Comparison of ENCODE assay signal across 8 mouse cellular contexts in genomic region chr4:147176279-147176880, GRCm38 (mm10). TPM values are rescaled to one million over a fixed set of nuclear protein-coding genes. Genes with fewer than 3 reads are reported as not detected.
A peak's percentile ranks its signal among the peaks of the same experiment; 100 is the strongest.
DNase-seq lines count a peak whose midpoint lies in the region; ATAC-seq and TF ChIP-seq lines count a peak whose summit lies in the region.
"Not testable (repeated sequence)": the region's sequence is repeated elsewhere in the genome, so short reads cannot be mapped to it uniquely, and the experiment has no call there.

No protein-coding gene starts in this region.

- peak; percentile 1 for DNase-seq in adrenal gland, postnatal 10 days
- DNase-seq in hindbrain, embryonic 11.5 days (ENCODE audit: low spot score), result not testable (repeated sequence)

- not testable (repeated sequence) for H3K9ac ChIP-seq in forebrain, embryonic 13.5 days; hindbrain, embryonic 11.5 days (ENCODE audit: low read depth, low read length); intestine, postnatal 0 days (ENCODE audit: low read depth, low read length); limb, embryonic 13.5 days; liver, embryonic 15.5 days; midbrain, embryonic 13.5 days (replicated peaks); stomach, embryonic 15.5 days

- not testable (repeated sequence) for H3K36me3 ChIP-seq in forebrain, embryonic 13.5 days (ENCODE audit: poor library complexity, severe bottlenecking); hindbrain, embryonic 11.5 days (ENCODE audit: control insufficient read depth, insufficient read depth, low read length); intestine, postnatal 0 days (ENCODE audit: control insufficient read depth, insufficient read depth); limb, embryonic 13.5 days; liver, embryonic 15.5 days (replicated peaks); midbrain, embryonic 13.5 days; stomach, embryonic 15.5 days

- not testable (repeated sequence) for TF ChIP-seq CTCF in intestine, postnatal 0 days (IDR thresholded peaks at IDR 0.05; ENCODE audit: low read depth)

- H3K4me1 ChIP-seq in forebrain, embryonic 13.5 days; hindbrain, embryonic 11.5 days (replicated peaks; ENCODE audit: control insufficient read depth, insufficient read depth, low read length); intestine, postnatal 0 days (replicated peaks; ENCODE audit: control insufficient read depth, insufficient read depth, low read length); limb, embryonic 13.5 days; liver, embryonic 15.5 days (replicated peaks); midbrain, embryonic 13.5 days (replicated peaks); stomach, embryonic 15.5 days: not testable (repeated sequence)

- 87% methylated on average over 11 of the region's 12 CpGs for WGBS in forebrain, embryonic 13.5 days
- WGBS in hindbrain, embryonic 11.5 days, result 87% methylated on average over 7 of the region's 12 CpGs
- 92% methylated on average over 7 of the region's 12 CpGs for WGBS in intestine, postnatal 0 days
- WGBS in limb, embryonic 13.5 days, result 91% methylated on average over 11 of the region's 12 CpGs
- 73% methylated on average over 10 of the region's 12 CpGs for WGBS in liver, embryonic 15.5 days (ENCODE audit: insufficient replicate concordance)
- 89% methylated on average over 11 of the region's 12 CpGs for WGBS in midbrain, embryonic 13.5 days
- 89% methylated on average over 11 of the region's 12 CpGs for WGBS in stomach, embryonic 15.5 days

- H3K27ac ChIP-seq in forebrain, embryonic 13.5 days; hindbrain, embryonic 11.5 days (ENCODE audit: low read depth, low read length); intestine, postnatal 0 days (ENCODE audit: low read depth, low read length); limb, embryonic 13.5 days; liver, embryonic 15.5 days (replicated peaks); midbrain, embryonic 13.5 days; stomach, embryonic 15.5 days: not testable (repeated sequence)

- 0 out of 2 replicates have a peak, but pooled peaks have one; percentile 36 for ATAC-seq in forebrain, embryonic 13.5 days
- peak; percentile 62 for ATAC-seq in hindbrain, embryonic 11.5 days (ENCODE audit: low FRiP score)
- peak; percentile 48; the same call in 1 of the 2 replicates for ATAC-seq in intestine, postnatal 0 days
- peak; percentile 52 for ATAC-seq in limb, embryonic 13.5 days (ENCODE audit: low FRiP score, low read depth)
- peak; percentile 37; the same call in 1 of the 2 replicates for ATAC-seq in liver, embryonic 15.5 days (ENCODE audit: insufficient read depth)
- ATAC-seq in midbrain, embryonic 13.5 days, result peak; percentile 83
- peak; percentile 43; the same call in 1 of the 2 replicates for ATAC-seq in stomach, embryonic 15.5 days (ENCODE audit: insufficient read depth, low FRiP score, low read depth)

- not testable (repeated sequence) for H3K9me3 ChIP-seq in forebrain, embryonic 13.5 days (replicated peaks); hindbrain, embryonic 11.5 days (ENCODE audit: control insufficient read depth, low read length); intestine, postnatal 0 days (ENCODE audit: control insufficient read depth); limb, embryonic 13.5 days; liver, embryonic 15.5 days (replicated peaks); midbrain, embryonic 13.5 days; stomach, embryonic 15.5 days

- H3K27me3 ChIP-seq in forebrain, embryonic 13.5 days; hindbrain, embryonic 11.5 days (ENCODE audit: control insufficient read depth, insufficient read depth, low read length); intestine, postnatal 0 days (replicated peaks; ENCODE audit: control insufficient read depth, insufficient read depth, low read length); limb, embryonic 13.5 days; liver, embryonic 15.5 days; midbrain, embryonic 13.5 days; stomach, embryonic 15.5 days (replicated peaks): not testable (repeated sequence)

- H3K4me3 ChIP-seq in forebrain, embryonic 13.5 days; hindbrain, embryonic 11.5 days (ENCODE audit: low read depth, low read length); intestine, postnatal 0 days (ENCODE audit: low read depth, low read length); limb, embryonic 13.5 days; liver, embryonic 15.5 days (replicated peaks); midbrain, embryonic 13.5 days (replicated peaks); stomach, embryonic 15.5 days (replicated peaks): not testable (repeated sequence)

- H3K4me2 ChIP-seq in forebrain, embryonic 13.5 days; hindbrain, embryonic 11.5 days (replicated peaks; ENCODE audit: low read depth, low read length); intestine, postnatal 0 days (replicated peaks; ENCODE audit: low read depth); limb, embryonic 13.5 days (replicated peaks); liver, embryonic 15.5 days; midbrain, embryonic 13.5 days (replicated peaks); stomach, embryonic 15.5 days: not testable (repeated sequence)

RNA-seq across cellular contexts. Expression of gene Zfp991, which starts 44.5 kb away (rescaled TPM):
- 10 to 100 TPM in 1 of 2 experiments, 1 to 10 TPM in 1; 9.5 to 15.8 TPM for total RNA-seq in adrenal gland, postnatal 10 days (2021)
- 3.8 and 4.3 TPM in 2 replicates for polyA plus RNA-seq in forebrain, embryonic 13.5 days (2015; fragmentation: Nextera tagmentation; extraction: Ambion mirVana)
- polyA plus RNA-seq in hindbrain, embryonic 11.5 days (2014; fragmentation: Nextera tagmentation; extraction: Ambion mirVana), result 7.8 and 8.7 TPM in 2 replicates
- polyA plus RNA-seq in intestine, postnatal 0 days (2015; fragmentation: Nextera tagmentation; extraction: Ambion mirVana), result 9.1 and 9.9 TPM in 2 replicates
- polyA plus RNA-seq in limb, embryonic 13.5 days (2015; fragmentation: Nextera tagmentation; extraction: Ambion mirVana), result 7.8 and 8.4 TPM in 2 replicates
- polyA plus RNA-seq in liver, embryonic 15.5 days (2015; fragmentation: Nextera tagmentation; extraction: Ambion mirVana), result 2.6 and 3.3 TPM in 2 replicates
- 3.3 and 5.7 TPM in 2 replicates for polyA plus RNA-seq in midbrain, embryonic 13.5 days (2015; fragmentation: Nextera tagmentation; extraction: Ambion mirVana)
- 6.6 and 7.3 TPM in 2 replicates for polyA plus RNA-seq in stomach, embryonic 15.5 days (2015; fragmentation: Nextera tagmentation; extraction: Ambion mirVana)
